In genomic region chr8:125292933-125293591, GRCm38 (mm10) we compare ENCODE assay signal across 8 mouse cellular contexts.
DNase-seq lines count a peak whose midpoint lies in the region; ATAC-seq lines count a peak whose summit lies in the region.

No protein-coding gene starts in this region.

- no peaks in the 10 kb centered on the region for H3K27me3 ChIP-seq in intestine, embryonic 16.5 days (replicated peaks; ENCODE audit: control insufficient read depth, insufficient read depth, low read length)

- peak; percentile 22 for ATAC-seq in intestine, embryonic 16.5 days

- H3K9me3 ChIP-seq in intestine, embryonic 16.5 days (ENCODE audit: control insufficient read depth, low read length): no peaks in the 10 kb centered on the region

- H3K27ac ChIP-seq in intestine, embryonic 16.5 days (ENCODE audit: low read length): peak overlapping the region; percentile 86

- no peak overlapping the region for H3K9ac ChIP-seq in intestine, embryonic 16.5 days (ENCODE audit: low read depth, low read length)

- H3K4me3 ChIP-seq in intestine, embryonic 16.5 days (ENCODE audit: low read length): no peak overlapping the region

- peak; percentile 70 to 84 for DNase-seq in adrenal gland, adult (ENCODE audit: inconsistent age in 2 of 2, low spot score in 1 of 2)
- DNase-seq in adrenal gland, postnatal 4 days (ENCODE audit: low spot score in 2 of 2): no peak
- DNase-seq in adrenal gland, postnatal 25 days: peak; percentile 58
- peak; percentile 12 to 40 for DNase-seq in gastrocnemius, adult 8-10 months (ENCODE audit: low spot score in 2 of 2)
- DNase-seq in left cerebral cortex, postnatal 25 days (ENCODE audit: low spot score in 2 of 2): peak; percentile 64 to 93
- peak; percentile 68 for DNase-seq in right cerebral cortex, postnatal 14 days
- DNase-seq in thymus, postnatal 14 days: no peak

- H3K4me1 ChIP-seq in intestine, embryonic 16.5 days (ENCODE audit: control insufficient read depth, insufficient read depth, low read length): peaks cover 25% of the 10 kb centered on the region

- intact Hi-C loops in left cerebral cortex, postnatal 25 days (cut with DNase I): loop anchor here (2.0 to 5.0 kb wide), 5 partner anchors 38 to 274 kb away; partner anchors contain the start of gene Sipa1l2

- no peak overlapping the region for H3K4me2 ChIP-seq in intestine, embryonic 16.5 days (ENCODE audit: low read depth, low read length)

- no peaks in the 10 kb centered on the region for H3K36me3 ChIP-seq in intestine, embryonic 16.5 days (ENCODE audit: control insufficient read depth, insufficient read depth, low read length)

- WGBS in intestine, embryonic 16.5 days: 49% methylated on average over 8 of the region's 8 CpGs

Comparison
In these comparisons a context has a peak if more than half of its experiments do, and no peak if none do; other contexts are left out.
1. DNase-seq: peak in adrenal gland, adult (2 of 2), adrenal gland, postnatal 25 days (single experiment), gastrocnemius, adult 8-10 months (2 of 2), left cerebral cortex, postnatal 25 days (2 of 2) and right cerebral cortex, postnatal 14 days (single experiment); none in adrenal gland, postnatal 4 days (0 of 2) and thymus, postnatal 14 days (single experiment).